Mouse (Mus musculus) megakaryocyte progenitor cell, adult 5-6 weeks (primary cell): ENCODE data around the gene H2-M3. TPM values are rescaled to one million over a fixed set of nuclear protein-coding genes. Genes with fewer than 3 reads are reported as not detected.
"Not testable (repeated sequence)": the region's sequence is repeated elsewhere in the genome, so short reads cannot be mapped to it uniquely, and the experiment has no call there.

Experiments used
- ATAC-seq: replicated peaks from 2 replicates; pipeline ENCODE4 v1.8.0; 2016; ENCODE audit warnings: mild to moderate bottlenecking, moderate TSS enrichment, inconsistent platforms; ENCODE audit not compliant: poor library complexity
- total RNA-seq, 2 experiments: library from RNA; stranded (forward) in 1 of 2; stranded (reverse) in 1 of 2; fragments of 157-497, 149-512 nt in 1 of 2; fragments of 200-1000 nt in 1 of 2; gene quantifications; 2 replicates each; pipeline versions ENCODE4 v1.2.3 to v1.2.4; 2015 to 2017

Gene H2-M3
- total RNA-seq (2015), result 11.0 and 11.6 TPM in 2 replicates
- total RNA-seq (2017), result 23.5 and 27.3 TPM in 2 replicates

DNA sequence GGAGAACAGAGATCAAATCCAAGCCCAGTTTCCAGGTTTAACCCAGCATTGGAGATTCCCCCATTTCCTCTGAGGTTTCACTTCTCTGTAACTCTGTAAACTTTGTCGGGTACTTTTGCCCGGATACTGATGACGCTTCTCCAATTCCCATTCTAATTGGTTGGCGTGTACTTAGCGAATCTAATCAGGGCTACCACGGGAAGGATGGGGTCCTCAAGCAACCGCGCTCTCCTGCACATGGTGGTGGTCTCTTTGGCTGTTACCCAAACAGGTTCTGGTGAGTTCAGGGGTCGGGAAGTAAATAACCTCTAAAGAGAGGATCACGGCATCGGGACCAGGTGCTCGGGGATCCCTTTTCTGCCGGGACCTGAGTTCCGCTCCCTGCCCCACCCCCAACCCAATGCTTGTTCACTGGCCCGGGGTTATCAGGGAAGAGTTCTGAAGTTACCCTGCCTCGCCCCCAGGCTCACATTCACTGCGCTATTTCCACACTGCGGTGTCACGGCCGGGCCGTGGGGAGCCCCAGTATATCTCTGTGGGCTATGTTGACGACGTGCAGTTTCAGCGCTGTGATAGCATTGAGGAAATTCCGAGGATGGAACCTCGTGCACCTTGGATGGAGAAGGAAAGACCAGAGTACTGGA, at the start of gene H2-M3:
TSS of gene H2-M3 (plus strand) at position 163 of the 644 bp plus-strand sequence.
- ATAC-seq, result peak; percentile 88

DNA sequence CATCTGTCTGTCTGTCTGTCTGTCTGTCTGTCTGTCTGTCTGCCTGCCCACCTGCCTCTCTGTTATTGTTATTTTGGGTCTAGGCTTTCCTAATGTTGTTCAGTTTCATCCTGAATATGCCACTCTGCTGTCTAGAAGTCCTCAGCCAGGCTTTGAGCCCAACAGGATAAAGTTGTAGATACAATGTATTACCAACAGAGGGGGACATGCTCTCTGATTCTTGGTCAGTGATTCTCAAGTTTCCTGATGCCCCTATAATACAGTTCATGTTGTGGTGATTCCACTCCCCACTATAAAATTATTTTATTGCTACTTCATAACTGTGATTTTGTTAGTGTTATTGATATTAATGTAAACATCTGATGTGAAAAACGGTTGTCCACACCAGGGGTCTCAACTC, 48.1 kb upstream of the H2-M3 start:
- 0 out of 2 replicates have a peak, but pooled peaks have one; percentile 37 for ATAC-seq

DNA sequence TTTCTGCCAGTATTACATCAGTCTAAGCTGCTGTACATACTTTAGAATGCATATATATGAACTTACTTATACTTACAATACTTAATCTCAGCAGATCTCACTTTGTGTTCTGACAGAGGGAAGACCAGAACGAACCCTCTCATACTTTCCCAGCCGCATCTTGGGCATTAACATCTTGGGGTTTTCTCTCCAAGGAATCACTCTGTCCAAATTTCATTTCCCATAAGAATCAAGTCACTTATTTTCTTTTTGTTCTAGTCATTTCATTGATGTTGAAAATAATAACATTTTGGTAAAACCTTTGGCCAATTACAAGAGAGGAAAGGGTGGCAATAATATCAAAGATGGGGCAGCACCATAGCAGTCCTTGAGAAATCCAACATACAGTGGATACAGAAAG, 32.8 kb upstream of the H2-M3 start, which contains the start of gene Olfr97:
TSS of gene Olfr97 (minus strand) at position 101 of the 400 bp plus-strand sequence.
- ATAC-seq, result not testable (repeated sequence)

DNA sequence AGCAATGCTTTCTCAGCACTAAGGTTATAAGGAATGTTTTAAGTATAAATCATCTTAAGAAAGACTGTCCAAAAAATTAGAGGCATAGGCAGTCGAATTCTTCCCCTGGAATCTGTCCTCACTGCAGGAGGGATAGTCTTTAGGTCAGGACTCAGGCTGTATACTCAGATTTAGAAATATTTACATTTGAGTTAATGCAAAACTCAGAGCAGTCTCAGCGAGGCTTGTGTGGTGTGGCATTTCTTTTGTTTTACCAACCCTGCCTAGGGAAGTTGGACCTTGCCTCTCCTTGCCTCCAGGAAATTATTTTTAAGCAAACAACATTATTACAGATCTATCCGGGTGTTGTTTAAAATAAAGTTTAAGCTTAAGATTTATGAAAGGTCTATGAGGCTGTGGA, 27.8 kb upstream of the H2-M3 start:
- ATAC-seq, result no peak

DNA sequence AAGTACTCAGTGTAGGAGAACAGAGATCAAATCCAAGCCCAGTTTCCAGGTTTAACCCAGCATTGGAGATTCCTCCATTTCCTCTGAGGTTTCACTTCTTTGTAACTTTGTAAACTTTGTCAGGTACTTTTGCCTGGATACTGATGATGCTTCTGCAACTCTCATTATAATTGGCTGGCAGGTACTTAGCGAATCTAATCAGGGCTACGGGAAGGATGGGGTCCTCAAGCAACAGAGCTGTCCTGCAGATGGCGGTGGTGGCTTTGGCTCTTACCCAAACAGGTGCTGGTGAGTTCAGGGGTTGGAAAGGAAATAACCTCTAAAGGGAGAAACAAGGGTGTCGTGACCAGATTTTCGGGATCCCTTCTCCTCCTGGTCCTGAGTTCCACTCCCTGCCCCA, 23.3 kb upstream of the H2-M3 start:
- peak; percentile 98 for ATAC-seq

DNA sequence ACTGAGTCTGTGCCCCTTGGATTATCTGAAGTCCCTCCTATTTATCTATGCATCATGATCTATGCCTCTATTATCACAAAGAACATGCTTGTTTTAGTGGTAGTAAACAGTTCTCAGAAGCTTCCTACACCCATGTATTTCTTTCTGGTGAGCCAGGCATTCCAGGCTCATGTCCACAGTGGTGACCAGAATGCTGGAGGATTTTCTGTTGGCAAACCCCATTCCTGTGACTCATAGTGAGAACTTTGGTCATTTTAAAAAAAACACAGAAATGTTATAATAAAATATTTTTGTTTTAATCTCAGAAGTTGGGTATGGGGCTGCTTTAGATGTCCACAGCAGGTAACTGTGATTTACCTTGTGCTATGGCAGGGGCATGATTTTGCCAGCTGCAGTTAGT, 20.6 kb upstream of the H2-M3 start:
- ATAC-seq, result no peak

DNA sequence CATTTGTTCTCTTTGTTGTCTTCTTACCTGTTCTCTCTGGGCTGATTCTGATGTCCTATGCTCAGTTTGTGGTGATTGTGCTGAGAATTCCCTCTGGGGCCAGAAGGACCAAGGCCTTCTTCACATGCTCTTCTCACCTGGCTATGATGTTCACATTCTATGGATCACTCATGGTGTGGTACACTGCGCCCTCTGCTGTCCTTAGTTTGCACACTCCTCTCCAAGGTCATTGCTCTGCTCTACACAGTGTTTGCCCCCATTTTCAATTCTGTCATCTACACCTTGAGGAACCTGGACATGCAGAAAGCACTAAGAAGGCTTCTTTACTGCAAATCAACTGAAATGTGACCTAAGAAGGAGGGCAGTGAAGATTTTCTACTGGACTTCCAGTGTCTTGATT, 19.5 kb upstream of the H2-M3 start:
- ATAC-seq, result peak; percentile 89

DNA sequence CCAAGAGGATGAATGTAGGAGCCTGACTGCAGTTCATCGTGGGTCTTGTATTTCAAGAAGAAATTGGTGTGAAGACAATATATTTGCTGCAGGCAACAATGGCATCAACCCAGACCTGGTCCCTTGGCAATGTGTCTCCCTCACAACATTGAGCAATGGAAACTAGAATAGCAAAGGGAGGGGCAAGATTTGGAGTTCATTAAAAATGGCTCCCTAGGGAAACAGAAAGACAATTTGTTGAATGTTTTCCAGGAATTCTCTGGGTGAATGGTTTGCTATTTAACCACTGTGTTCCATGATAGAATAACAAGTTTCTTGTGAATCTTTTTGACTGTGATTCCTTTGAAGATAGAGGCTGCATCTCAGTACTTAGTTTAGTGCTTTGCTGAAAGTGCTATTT, 6.4 kb upstream of the H2-M3 start, which contains the start of gene Olfr98:
TSS of gene Olfr98 (minus strand) at position 124 of the 400 bp plus-strand sequence.
- no peak for ATAC-seq

DNA sequence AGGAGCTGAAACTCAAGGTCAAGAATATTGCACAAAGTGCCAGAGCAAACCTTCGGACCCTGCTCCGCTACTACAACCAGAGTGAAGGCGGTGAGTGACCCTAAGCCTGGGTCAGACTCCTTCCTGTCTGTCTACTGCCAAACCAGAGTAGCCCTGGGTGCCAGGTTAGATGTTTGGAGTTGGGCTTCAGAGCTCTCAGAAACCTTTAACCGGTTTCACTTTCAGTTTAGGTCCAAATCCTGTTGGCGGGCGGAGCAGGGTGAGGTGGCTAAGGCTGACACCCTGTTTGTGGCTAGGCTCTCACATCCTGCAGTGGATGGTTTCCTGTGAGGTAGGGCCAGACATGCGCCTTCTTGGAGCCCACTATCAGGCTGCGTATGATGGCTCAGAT, 677 bp downstream of the H2-M3 start:
- peak; percentile 85 for ATAC-seq

DNA sequence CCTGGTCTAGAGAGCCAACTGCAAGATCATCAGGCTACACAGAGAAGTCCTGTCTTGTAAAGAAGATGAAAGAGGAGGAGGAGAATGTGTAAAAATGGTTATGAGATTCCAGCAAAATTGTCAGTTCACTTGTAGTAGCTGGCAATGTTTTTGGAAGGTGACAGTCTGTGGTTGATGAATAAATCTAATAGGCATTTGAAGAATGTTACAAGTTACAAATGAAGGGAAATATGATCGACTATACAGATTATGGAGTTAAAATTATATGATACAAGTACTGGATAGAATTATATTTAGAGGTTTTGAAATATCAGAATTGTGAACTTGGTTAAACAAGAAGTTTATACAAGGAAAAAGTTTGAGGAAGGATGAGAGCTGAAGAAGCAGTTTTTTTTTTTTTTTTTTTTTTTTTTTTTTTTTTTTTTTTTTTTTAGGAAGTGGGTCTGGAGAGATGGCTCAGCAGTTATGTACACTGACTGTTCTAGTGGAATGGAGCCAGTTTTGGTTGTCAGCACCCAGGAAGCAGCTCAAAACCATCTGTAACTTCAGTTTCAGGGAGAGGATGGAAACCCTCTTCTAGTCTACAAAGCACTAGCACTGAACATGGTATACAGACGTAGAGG, 5.7 kb downstream of the H2-M3 start:
- ATAC-seq, result no peak

DNA sequence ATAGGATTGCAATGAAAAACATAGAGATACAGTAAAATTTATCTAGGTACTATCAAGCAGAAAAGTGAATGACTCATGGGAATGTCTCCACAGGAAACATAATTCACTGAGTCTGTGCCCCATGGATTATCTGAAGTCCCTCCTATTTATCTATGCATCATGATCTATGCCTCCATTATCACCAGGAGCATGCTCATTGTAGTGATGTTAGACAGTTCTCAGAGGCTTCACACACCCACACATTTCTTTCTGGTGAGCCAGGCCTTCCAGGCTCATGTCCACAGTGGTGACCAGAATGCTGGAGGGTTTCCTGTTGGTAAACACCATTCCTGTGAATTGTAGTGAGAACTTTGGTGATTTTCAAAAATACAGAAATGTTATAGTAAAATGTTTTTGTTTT, 6.6 kb downstream of the H2-M3 start:
- ATAC-seq, result no peak

DNA sequence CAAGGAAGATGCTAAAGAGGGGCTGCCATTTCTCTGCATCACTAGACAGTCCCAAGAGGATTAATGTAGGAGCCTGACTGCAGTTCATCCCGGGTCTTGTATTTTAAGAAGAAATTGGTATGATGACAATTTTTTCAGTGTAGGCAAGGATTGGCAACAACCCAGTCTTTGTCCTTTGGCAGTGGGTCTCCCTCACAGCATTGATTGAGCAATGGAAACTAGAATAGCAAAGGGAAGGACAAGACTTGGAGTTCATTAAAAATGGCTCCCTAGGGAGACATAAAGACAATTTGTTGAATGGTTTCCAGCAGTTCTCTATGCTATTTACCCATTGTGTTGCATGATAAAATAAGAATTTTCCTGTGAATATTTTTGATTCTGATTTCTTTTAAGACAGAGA, 10.3 kb downstream of the H2-M3 start:
- no peak for ATAC-seq

DNA sequence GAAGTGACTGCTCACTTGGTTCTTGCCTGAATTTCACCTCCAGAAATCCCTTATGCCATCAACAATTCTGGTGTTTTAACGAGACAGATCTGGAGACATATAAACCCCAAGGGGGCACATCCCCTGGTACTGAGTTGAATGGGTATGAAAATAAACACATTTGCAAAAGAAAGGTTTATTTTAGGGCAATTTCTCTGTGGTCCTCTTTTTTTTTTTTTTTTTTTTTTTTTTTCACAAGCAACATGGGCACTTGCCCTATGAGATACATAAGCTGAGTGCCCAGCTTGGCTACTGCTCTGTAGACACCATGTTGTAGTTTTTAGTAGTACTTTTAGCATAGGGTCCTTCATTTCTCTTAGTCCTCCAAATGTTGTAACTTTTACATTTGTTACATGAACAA, 13.3 kb downstream of the H2-M3 start, which contains the start of gene Olfr99:
TSS of gene Olfr99 (minus strand) at position 101 of the 400 bp plus-strand sequence.
- no peak for ATAC-seq

DNA sequence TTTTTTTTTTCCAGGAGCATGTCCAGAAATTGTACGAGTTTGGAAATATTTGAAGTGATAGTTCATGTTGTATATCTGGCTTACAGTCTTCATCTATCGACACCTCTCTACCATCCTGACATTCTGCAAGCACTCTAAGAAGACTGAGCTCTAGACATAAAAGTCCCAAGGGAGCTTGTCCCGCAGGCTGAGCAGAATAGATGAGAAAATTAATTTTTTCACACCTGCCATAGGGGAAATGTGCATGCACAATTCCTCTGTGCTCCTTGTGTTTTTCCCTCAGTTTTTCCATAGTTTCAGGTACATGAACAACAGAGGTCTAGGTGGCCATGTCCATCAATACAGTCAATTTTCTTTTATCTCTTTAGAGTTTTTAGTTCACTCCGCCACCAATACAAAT, 34.2 kb downstream of the H2-M3 start, which contains the start of gene Olfr101:
TSS of gene Olfr101 (minus strand) at position 101 of the 400 bp plus-strand sequence.
- ATAC-seq, result no peak

DNA sequence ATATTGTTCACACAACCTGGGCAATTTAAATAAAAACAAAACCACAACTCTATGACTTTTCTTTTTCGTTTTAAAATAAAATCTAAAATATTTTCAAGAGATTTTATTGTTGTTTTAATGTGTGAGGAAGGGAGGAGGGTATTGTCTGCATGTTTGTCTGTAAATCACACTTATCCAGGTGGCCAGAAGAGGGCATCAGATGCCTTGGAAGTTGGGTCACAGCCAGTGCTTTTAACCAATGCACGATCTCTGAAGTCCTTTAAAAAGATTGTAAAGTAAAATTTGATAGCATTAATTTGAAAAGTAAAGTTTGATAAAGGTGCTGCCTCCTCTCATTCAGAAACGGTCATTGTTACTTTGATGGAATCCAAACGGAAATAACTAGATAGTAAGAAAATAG, 38.5 kb downstream of the H2-M3 start:
- no peak for ATAC-seq

DNA sequence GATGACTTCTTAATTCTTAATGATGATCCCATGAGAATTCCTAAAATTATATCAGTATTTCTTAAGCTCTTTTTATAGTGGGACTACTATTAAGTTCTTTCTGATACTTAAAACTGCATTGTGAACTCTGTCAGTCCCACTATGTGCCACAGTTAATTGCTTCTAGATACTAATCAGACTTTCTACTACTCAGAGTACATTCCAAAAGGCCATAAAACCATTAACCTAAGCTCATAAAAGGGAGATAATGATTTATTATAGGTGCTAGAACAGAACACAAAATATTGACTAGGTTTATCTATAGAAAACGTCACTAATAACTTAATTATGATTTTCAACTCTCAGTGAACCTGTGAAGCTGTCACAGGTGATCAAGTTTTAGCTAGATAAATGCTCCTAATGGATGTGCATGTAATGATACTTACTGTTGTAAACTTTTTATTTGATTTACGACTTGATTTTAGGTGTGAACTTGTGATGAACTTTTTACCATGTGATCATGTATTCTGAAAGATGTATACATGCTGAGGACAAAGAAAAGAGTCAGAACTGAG, 40.2 kb downstream of the H2-M3 start:
- ATAC-seq, result no peak

DNA sequence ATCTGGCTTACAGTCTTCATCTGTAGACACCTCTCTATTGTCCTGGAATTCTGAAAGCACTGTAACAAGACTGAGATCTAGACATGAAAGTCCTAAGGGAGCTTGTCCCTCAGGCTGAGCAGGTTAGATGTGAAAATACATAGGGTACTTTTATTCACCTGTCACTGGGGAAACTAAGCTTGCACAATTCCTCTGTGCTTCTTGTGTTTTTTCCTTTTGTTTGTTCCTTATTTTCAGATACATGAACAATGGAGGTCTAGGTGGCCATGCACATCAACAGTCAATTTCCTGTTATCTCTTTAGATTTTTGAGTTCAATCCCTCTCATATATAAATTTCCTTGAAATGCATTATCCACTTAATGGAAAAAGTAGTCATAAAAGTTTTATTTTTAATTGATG, 46.9 kb downstream of the H2-M3 start, which contains the start of gene Olfr102:
TSS of gene Olfr102 (minus strand) at position 101 of the 400 bp plus-strand sequence.
- no peak for ATAC-seq

Other genes with a start within 250 kb of the H2-M3 start
- not detected in 2 replicates for gene Mog, start 246.8 kb upstream of the H2-M3 start, total RNA-seq (2015)
- not detected in 2 replicates for gene Mog, start 246.8 kb upstream of the H2-M3 start, total RNA-seq (2017)
- 2.6 and 4.3 TPM in 2 replicates for gene Gabbr1, start 224.3 kb upstream of the H2-M3 start, total RNA-seq (2015)
- 0.25 and 0.91 TPM in 2 replicates for gene Gabbr1, start 224.3 kb upstream of the H2-M3 start, total RNA-seq (2017)
- gene Olfr90, start 181.7 kb upstream of the H2-M3 start, total RNA-seq (2015), result not detected in 2 replicates
- not detected in 2 replicates for gene Olfr90, start 181.7 kb upstream of the H2-M3 start, total RNA-seq (2017)
- not detected in 2 replicates for gene Olfr91, start 171.9 kb upstream of the H2-M3 start, total RNA-seq (2015)
- not detected in 2 replicates for gene Olfr91, start 171.9 kb upstream of the H2-M3 start, total RNA-seq (2017)
- not detected in 2 replicates for gene Olfr92, start 150.1 kb upstream of the H2-M3 start, total RNA-seq (2015)
- not detected in 2 replicates for gene Olfr92, start 150.1 kb upstream of the H2-M3 start, total RNA-seq (2017)
- not detected in 2 replicates for gene Olfr93, start 108.7 kb upstream of the H2-M3 start, total RNA-seq (2015)
- gene Olfr93, start 108.7 kb upstream of the H2-M3 start, total RNA-seq (2017), result not detected in 2 replicates
- gene Ubd, start 76.3 kb upstream of the H2-M3 start, total RNA-seq (2015), result 0.22 TPM in 1 of 2 replicates, not detected in the other
- gene Ubd, start 76.3 kb upstream of the H2-M3 start, total RNA-seq (2017), result 0.27 TPM in 1 of 2 replicates, not detected in the other
- not detected in 2 replicates for gene Olfr94, start 69.2 kb upstream of the H2-M3 start, total RNA-seq (2015)
- not detected in 2 replicates for gene Olfr94, start 69.2 kb upstream of the H2-M3 start, total RNA-seq (2017)
- not detected in 2 replicates for gene Olfr95, start 57.1 kb upstream of the H2-M3 start, total RNA-seq (2015)
- not detected in 2 replicates for gene Olfr95, start 57.1 kb upstream of the H2-M3 start, total RNA-seq (2017)
- gene Olfr96, start 50.1 kb upstream of the H2-M3 start, total RNA-seq (2015), result not detected in 2 replicates
- not detected in 2 replicates for gene Olfr96, start 50.1 kb upstream of the H2-M3 start, total RNA-seq (2017)
- not detected in 2 replicates for gene Olfr97, start 32.9 kb upstream of the H2-M3 start, total RNA-seq (2015)
- not detected in 2 replicates for gene Olfr97, start 32.9 kb upstream of the H2-M3 start, total RNA-seq (2017)
- not detected in 2 replicates for gene Olfr98, start 6.5 kb upstream of the H2-M3 start, total RNA-seq (2015)
- gene Olfr98, start 6.5 kb upstream of the H2-M3 start, total RNA-seq (2017), result not detected in 2 replicates
- not detected in 2 replicates for gene Olfr99, start 13.2 kb downstream of the H2-M3 start, total RNA-seq (2015)
- not detected in 2 replicates for gene Olfr99, start 13.2 kb downstream of the H2-M3 start, total RNA-seq (2017)
- gene Olfr101, start 34.1 kb downstream of the H2-M3 start, total RNA-seq (2015), result not detected in 2 replicates
- not detected in 2 replicates for gene Olfr101, start 34.1 kb downstream of the H2-M3 start, total RNA-seq (2017)
- gene Olfr102, start 46.8 kb downstream of the H2-M3 start, total RNA-seq (2015), result not detected in 2 replicates
- not detected in 2 replicates for gene Olfr102, start 46.8 kb downstream of the H2-M3 start, total RNA-seq (2017)
- not detected in 2 replicates for gene Olfr103, start 69.5 kb downstream of the H2-M3 start, total RNA-seq (2015)
- gene Olfr103, start 69.5 kb downstream of the H2-M3 start, total RNA-seq (2017), result not detected in 2 replicates
- gene Olfr104-ps, start 89.4 kb downstream of the H2-M3 start, total RNA-seq (2015), result not detected in 2 replicates
- not detected in 2 replicates for gene Olfr104-ps, start 89.4 kb downstream of the H2-M3 start, total RNA-seq (2017)
- gene Olfr105-ps, start 108.8 kb downstream of the H2-M3 start, total RNA-seq (2015), result not detected in 2 replicates
- gene Olfr105-ps, start 108.8 kb downstream of the H2-M3 start, total RNA-seq (2017), result not detected in 2 replicates
- gene Olfr106-ps, start 120.2 kb downstream of the H2-M3 start, total RNA-seq (2015), result not detected in 2 replicates
- not detected in 2 replicates for gene Olfr106-ps, start 120.2 kb downstream of the H2-M3 start, total RNA-seq (2017)
- gene Olfr107, start 129.0 kb downstream of the H2-M3 start, total RNA-seq (2015), result not detected in 2 replicates
- not detected in 2 replicates for gene Olfr107, start 129.0 kb downstream of the H2-M3 start, total RNA-seq (2017)
- not detected in 2 replicates for gene Olfr108, start 175.3 kb downstream of the H2-M3 start, total RNA-seq (2015)
- not detected in 2 replicates for gene Olfr108, start 175.3 kb downstream of the H2-M3 start, total RNA-seq (2017)
- gene Olfr109, start 188.7 kb downstream of the H2-M3 start, total RNA-seq (2015), result not detected in 2 replicates
- not detected in 2 replicates for gene Olfr109, start 188.7 kb downstream of the H2-M3 start, total RNA-seq (2017)
- gene H2-M2, start 213.3 kb downstream of the H2-M3 start, total RNA-seq (2015), result not detected in 2 replicates
- gene H2-M2, start 213.3 kb downstream of the H2-M3 start, total RNA-seq (2017), result not detected in 2 replicates
- gene Olfr110, start 222.2 kb downstream of the H2-M3 start, total RNA-seq (2015), result not detected in 2 replicates
- gene Olfr110, start 222.2 kb downstream of the H2-M3 start, total RNA-seq (2017), result not detected in 2 replicates
- not detected in 2 replicates for gene Olfr111, start 237.8 kb downstream of the H2-M3 start, total RNA-seq (2015)
- not detected in 2 replicates for gene Olfr111, start 237.8 kb downstream of the H2-M3 start, total RNA-seq (2017)